Mouse (Mus musculus) heart, embryonic 11.5 days (tissue): ENCODE measurements around the gene Clec16a. TPM values are rescaled to one million over a fixed set of nuclear protein-coding genes. Genes with fewer than 3 reads are reported as not detected.

Experiments used
- ATAC-seq: fragments of 200-750 bp; cut with Nextera tagmentation; replicated peaks from 2 replicates; pipeline ENCODE4 v1.8.0; 2017; ENCODE audit warnings: moderate library complexity; ENCODE audit not compliant: insufficient number of reproducible peaks, low FRiP score, low TSS enrichment
- H3K27ac ChIP-seq: fragments of 300-500 bp; sonication (generic); 2 replicates; pipeline ENCODE4 v1.5.1; 2014; ENCODE audit warnings: mild to moderate bottlenecking, low read depth, low read length
- H3K27me3 ChIP-seq: fragments of 300-500 bp; sonication (generic); 2 replicates; pipeline ENCODE4 v1.6.1; 2014; ENCODE audit warnings: mild to moderate bottlenecking, low read length, mixed read lengths; ENCODE audit not compliant: control insufficient read depth, insufficient read depth
- H3K36me3 ChIP-seq: fragments of 300-500 bp; sonication (generic); 2 replicates; pipeline ENCODE4 v1.6.1; 2014; ENCODE audit warnings: mild to moderate bottlenecking, low read length, moderate library complexity, mixed read lengths; ENCODE audit not compliant: control insufficient read depth, insufficient read depth
- H3K4me1 ChIP-seq: fragments of 300-500 bp; sonication (generic); 2 replicates; pipeline ENCODE4 v1.6.1; 2014; ENCODE audit warnings: low read length; ENCODE audit not compliant: control insufficient read depth, insufficient read depth
- H3K4me2 ChIP-seq: fragments of 300-500 bp; sonication (generic); 2 replicates; pipeline ENCODE4 v1.6.1; 2014; ENCODE audit warnings: mild to moderate bottlenecking, moderate library complexity
- H3K4me3 ChIP-seq: fragments of 300-500 bp; sonication (generic); 2 replicates; pipeline ENCODE4 v1.5.1; 2014; ENCODE audit warnings: low read depth, low read length
- H3K9ac ChIP-seq: fragments of 300-500 bp; sonication (generic); 2 replicates; pipeline ENCODE4 v1.6.1; 2014; ENCODE audit warnings: mild to moderate bottlenecking, low read depth, low read length, moderate library complexity
- H3K9me3 ChIP-seq: fragments of 300-500 bp; sonication (generic); replicated peaks from 2 replicates; pipeline ENCODE4 v1.6.1; 2016; ENCODE audit warnings: low read length; ENCODE audit not compliant: control insufficient read depth
- WGBS: fragments of 180-500 bp; shearing (Covaris S2); extraction: QIAGEN DNeasy Blood & Tissue Kit; methylation state at CpG from one replicate; pipeline ENCODE4 v1.1.7; 2014; ENCODE audit not compliant: insufficient replicate concordance; 5-methylcytosine and 5-hydroxymethylcytosine counted together
- polyA plus RNA-seq: library from polyadenylated mRNA; unstranded; fragments of >200 nt; fragmentation: Nextera tagmentation; extraction: Ambion mirVana; gene quantifications from 2 replicates; pipeline ENCODE4 v1.2.1, GENCODE M21; 2014

Clec16a gene
- polyA plus RNA-seq, 1 experiment from 2014 or later = 39.1 TPM

DNA sequence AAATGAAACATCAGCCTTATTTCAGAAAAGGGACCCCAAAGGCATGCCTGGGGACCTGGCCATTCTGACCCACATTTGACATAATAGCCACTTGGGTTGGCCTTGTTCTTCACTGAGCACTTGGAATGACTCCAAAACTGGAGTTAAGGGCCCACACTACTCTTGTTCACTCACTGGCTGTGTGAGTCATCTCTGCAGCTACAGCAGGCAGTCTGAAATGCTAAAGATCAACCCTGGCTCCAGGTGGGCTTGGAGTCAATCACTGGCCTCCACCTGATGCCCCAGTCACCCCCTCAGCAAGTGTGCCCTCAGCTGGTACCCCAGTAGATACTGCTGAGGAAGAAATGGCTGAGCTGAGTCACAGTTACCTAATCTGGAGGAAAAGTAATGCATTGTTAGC, 115.4 kb downstream of the Clec16a start:
- Histone ChIP-seq H3K9me3 (no peaks in the 10 kb centered on the region), H3K4me2 (no peak overlapping the region), H3K36me3 (no peaks in the 10 kb centered on the region), H3K9ac (no peak overlapping the region), H3K27ac (no peak overlapping the region), H3K4me1 (peaks cover 19% of the 10 kb centered on the region), H3K4me3 (no peak overlapping the region), H3K27me3 (no peaks in the 10 kb centered on the region)
- no peak for ATAC-seq

DNA sequence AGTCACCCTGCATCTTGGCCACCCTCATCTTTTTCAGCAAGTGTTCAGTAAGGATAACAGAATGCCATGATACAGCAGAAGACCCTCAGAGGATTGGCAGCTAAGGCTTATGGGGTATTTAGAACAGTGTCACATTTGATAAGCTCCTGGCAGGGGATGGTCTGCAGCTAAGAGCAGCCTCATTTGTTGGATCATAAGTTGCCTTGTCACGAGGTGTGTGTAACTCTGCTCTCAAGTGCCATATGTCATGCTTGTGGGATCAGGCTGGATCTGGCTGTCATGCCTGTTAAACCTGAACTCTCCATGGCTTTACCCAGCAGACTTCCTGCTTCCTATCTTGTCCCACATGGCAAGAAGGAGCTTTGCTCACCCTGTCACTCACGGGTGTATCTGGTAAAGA, 116.2 kb downstream of the Clec16a start:
- Histone ChIP-seq H3K27ac (no peak overlapping the region), H3K4me3 (no peak overlapping the region), H3K4me1 (peaks cover 26% of the 10 kb centered on the region), H3K9me3 (no peaks in the 10 kb centered on the region), H3K36me3 (no peaks in the 10 kb centered on the region), H3K9ac (no peak overlapping the region), H3K27me3 (no peaks in the 10 kb centered on the region), H3K4me2 (no peak overlapping the region)
- 45% methylated on average over 2 of the region's 2 CpGs for whole genome bisulfite sequencing
- no peak for ATAC-seq

DNA sequence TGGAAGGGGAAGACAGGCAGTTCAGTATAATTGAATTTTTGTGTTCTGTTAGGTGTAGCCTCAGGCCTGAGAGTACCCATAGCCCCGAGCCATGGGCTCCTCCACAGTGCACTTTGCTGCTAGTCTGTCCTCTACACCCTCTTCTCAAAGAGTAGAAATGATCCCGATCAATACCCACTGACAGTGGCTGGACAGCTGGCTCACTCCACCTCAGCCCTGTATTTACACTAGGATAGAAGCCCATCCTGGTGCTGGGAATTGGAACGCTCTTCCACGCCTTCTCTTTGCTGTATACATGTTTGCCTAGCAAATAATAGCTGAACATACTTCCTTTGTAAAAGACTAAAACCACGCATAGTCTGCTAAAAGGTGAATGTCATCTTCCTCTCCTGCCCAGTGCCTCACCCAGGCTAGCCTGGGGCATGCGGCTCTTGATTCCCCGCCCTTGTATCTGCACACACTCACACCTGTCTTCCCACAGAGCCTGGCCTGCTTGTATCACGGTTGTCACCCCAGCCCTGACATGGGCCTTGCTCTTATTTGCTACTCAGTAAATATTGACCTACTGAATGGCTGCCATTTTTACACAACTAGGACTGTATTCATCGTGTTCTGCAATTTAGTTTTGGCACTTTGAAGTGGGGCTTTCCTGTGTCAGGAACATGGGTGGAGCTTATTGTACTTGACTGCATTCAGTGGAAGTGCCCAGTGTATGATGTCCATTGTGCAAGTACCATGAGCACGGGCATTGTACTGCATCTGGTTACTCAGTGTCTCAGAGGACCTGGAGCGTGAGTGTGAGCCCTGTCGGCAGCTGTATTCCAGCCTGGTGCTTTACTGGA, 119.0 kb downstream of the Clec16a start:
- H3K27ac ChIP-seq = peak overlapping the region; percentile 62; the same call in 1 of the 2 replicates
- H3K9ac ChIP-seq = no peak overlapping the region
- H3K4me1 ChIP-seq = peaks cover 26% of the 10 kb centered on the region

DNA sequence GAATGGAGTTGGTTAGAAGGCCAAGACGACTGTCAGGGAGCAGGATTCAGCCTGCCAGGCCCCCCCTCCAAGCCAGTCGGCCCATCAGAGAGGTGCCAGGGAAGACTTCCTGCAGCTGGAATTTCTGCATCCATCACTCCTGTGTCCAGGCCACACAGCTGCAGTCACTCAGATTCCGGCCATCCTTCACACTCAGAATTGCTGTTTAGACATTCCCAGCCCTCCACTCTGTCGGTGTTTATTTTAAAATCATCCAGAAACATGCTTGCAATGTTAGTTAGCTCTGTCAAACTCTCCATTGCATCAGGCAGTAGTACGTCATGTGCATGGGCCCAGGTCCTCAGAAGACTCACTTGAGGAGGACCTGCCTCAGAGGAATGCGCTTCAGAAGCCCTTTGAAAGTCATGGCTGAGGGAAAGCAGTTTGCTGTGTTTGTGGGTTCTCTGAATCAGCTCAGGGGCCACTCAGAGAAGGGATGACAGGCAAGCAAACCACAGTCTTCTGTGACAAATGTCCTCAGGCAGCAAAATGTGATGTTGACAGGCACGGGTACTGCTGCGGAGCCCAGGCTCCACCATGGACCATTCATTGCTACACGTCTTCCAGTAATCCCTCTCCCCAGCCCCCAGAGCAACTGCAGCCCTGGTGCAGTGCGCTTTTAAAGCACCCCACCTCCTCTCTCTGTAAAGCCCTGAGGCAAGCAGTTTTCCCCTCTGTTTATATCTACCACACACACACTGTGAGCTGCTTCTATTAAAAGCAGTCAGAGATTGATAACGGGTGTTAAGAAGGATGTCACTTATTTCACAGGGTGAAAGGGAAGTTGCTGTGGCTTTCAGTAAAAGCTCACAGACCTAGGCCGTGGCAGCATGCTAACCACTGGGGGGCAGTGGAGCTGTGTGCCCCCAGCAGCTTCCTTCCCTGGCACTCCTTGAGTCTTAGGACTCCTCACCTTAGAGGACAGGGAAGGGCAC, 120.1 kb downstream of the Clec16a start:
- Histone ChIP-seq H3K4me2 (peak overlapping the region; percentile 14), H3K9me3 (no peaks in the 10 kb centered on the region), H3K4me3 (no peak overlapping the region), H3K27me3 (no peaks in the 10 kb centered on the region), H3K27ac (peak overlapping the region; percentile 62), H3K4me1 (peaks cover 28% of the 10 kb centered on the region), H3K9ac (no peak overlapping the region), H3K36me3 (no peaks in the 10 kb centered on the region)
- ATAC-seq = peak; percentile 56
- 27% methylated on average over 12 of the region's 12 CpGs for WGBS

More for the DNA sequence above, 119.0 kb downstream of the Clec16a start:
- no peak overlapping the region for H3K4me3 ChIP-seq
- ATAC-seq = no peak
- H3K27me3 ChIP-seq = no peaks in the 10 kb centered on the region
- no peak overlapping the region for H3K4me2 ChIP-seq
- no peaks in the 10 kb centered on the region for H3K36me3 ChIP-seq
- H3K9me3 ChIP-seq = no peaks in the 10 kb centered on the region
- 75% methylated on average over 12 of the region's 12 CpGs for WGBS

DNA sequence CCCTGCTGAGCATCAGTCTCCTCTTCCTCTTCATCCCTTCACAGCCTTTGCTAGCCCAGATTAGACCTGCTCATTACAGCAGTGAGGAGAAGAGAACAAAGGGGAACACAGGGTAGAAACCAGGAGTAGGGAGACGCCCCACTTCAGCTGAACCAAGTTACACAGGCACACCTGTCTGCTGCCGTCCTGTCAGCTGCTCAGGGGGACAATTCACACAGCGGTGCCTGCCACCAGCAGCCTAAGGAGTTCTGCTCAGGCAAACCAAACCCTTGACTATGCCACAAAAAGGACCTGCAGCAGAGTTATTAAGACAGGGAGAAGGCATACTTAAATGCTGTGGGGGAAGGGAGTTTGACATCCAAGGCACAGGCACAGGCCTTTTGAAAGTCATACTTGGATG, 121.6 kb downstream of the Clec16a start:
- no peak for ATAC-seq
- H3K9me3 ChIP-seq = no peaks in the 10 kb centered on the region
- WGBS = 73% methylated on average over 3 of the region's 3 CpGs

DNA sequence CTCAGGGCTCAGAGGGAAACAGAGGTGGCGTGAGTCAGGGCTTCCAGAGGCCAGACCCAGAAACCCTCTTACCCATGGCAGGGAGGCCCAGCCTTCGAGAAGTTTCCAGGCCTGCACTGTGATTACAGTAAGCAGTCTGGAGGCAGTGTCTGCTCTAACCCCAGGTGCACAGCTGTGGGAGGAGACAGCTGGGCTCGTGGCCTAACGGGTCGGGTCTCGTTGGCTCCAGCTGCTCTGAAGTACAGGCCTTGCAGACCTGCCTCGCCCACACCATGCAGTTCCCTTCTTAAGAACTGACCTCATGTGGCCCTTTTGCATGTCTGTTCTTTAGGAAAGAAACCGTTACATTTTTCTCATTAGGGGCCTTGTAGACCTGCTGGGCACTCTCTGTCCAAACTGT, 123.3 kb downstream of the Clec16a start:
- Histone ChIP-seq H3K27me3 (no peaks in the 10 kb centered on the region), H3K36me3 (no peaks in the 10 kb centered on the region), H3K4me2 (no peak overlapping the region), H3K4me3 (no peak overlapping the region), H3K9me3 (no peaks in the 10 kb centered on the region), H3K4me1 (peaks cover 25% of the 10 kb centered on the region), H3K27ac (no peak overlapping the region), H3K9ac (no peak overlapping the region)
- 73% methylated on average over 8 of the region's 8 CpGs for WGBS
- ATAC-seq = no peak

More for the DNA sequence above, 121.6 kb downstream of the Clec16a start:
- no peak overlapping the region for H3K4me3 ChIP-seq
- no peaks in the 10 kb centered on the region for H3K27me3 ChIP-seq
- no peak overlapping the region for H3K27ac ChIP-seq
- no peaks in the 10 kb centered on the region for H3K36me3 ChIP-seq
- peaks cover 25% of the 10 kb centered on the region for H3K4me1 ChIP-seq
- H3K4me2 ChIP-seq = no peak overlapping the region
- no peak overlapping the region for H3K9ac ChIP-seq

DNA sequence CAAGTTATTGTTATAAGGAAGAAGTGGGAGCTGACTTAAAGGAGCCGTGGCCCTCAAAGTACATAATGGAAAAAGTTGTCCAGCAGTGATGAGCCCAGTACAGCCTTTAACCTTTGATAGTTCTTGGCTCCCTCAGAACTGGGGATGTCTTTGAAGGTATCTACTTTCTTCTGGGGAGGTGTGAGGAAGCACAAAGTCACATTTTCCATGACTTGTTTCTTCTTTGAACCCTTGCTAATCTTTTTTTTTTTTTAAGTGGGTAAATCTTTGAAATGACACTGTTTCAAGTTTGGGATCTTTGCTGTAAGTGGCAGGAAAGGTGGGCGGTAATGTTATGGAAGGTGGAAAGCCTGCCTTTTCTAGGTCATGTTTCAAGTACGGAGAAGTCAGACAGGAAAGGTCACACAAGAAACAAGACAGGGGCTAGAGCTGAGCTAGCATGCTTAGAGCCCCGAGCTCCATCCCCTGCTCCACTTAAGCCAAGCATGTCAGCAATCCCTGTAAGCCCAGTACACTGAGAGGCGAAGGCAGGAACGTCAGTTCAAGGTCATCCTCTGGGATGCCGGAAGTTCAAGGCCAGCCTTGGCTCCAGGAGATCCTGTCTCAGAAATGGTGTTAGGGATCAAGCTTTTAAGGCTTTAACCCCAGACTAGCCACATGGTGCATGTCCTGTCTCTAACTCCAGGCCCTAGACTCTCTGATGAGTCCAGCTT, 124.0 kb downstream of the Clec16a start:
- Histone ChIP-seq H3K9ac (no peak overlapping the region), H3K27me3 (no peaks in the 10 kb centered on the region), H3K4me1 (peaks cover 23% of the 10 kb centered on the region), H3K36me3 (no peaks in the 10 kb centered on the region), H3K9me3 (no peaks in the 10 kb centered on the region), H3K4me3 (no peak overlapping the region), H3K27ac (no peak overlapping the region; the same call in 1 of the 2 replicates), H3K4me2 (no peak overlapping the region)
- no peak for ATAC-seq
- WGBS = 56% methylated on average over 7 of the region's 7 CpGs

DNA sequence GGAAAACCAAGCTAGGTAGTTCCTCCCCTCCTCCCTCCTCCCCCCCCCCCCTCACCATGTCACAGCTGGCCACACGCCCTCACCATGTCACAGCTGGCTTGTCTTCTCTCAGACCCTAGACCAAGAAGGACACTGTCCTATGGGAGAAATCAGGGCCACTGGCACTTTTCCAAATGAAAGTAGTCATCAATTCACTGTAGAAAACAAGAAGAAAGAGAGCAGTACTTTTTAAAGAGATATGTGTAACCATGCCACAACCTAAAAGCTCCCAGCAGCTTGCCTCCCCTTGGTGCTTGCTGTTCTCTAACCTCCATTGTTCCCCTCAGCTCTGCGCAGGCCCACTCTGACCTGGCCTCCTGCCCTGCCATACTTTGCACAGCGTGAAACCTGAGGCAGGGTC, 124.8 kb downstream of the Clec16a start:
- Histone ChIP-seq H3K9ac (no peak overlapping the region), H3K27ac (no peak overlapping the region), H3K4me1 (peaks cover 15% of the 10 kb centered on the region), H3K27me3 (no peaks in the 10 kb centered on the region), H3K4me2 (no peak overlapping the region), H3K36me3 (no peaks in the 10 kb centered on the region), H3K9me3 (no peaks in the 10 kb centered on the region), H3K4me3 (no peak overlapping the region)
- ATAC-seq = no peak
- WGBS = 81% methylated on average over 3 of the region's 3 CpGs
